Mouse (Mus musculus): ENCODE data around the gene Olfr896-ps1.

Olfr896-ps1 gene

DNA sequence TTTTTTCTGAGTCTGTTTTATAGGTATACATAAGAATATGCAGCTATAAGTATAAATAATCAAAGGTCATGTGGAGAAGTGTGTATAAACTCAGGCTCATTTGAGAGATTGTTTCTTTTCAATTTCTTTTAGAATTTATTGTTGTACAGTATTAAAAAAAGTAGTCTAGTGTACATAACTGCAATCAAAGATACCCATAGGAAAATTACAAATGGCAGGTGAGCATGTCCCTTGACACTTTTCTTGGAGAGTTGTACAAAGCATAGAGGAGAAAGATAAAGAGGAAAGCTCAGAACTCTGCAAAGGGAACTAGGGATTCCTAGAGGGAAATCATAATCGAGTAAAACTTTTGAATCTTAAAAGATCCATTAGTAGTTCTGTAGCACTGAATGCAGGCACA, at the start of gene Olfr896-ps1:
Gene Olfr896-ps1, plus strand, starts transcription at position 301 of the 400 bp plus-strand sequence.
- DNase-seq (ENCODE audit: low spot score): no peak

- no peak for DNase-seq (ENCODE audit: low spot score)
These were observed 38.4 kb upstream of the Olfr896-ps1 start, which contains the start of gene Olfr143 for GRCm38 (mm10) chr9:38252474-38252873. TSS of gene Olfr143 (plus strand) at chr9:38252774.

GRCm38 (mm10) chr9:38267551-38267950, 23.4 kb upstream of the Olfr896-ps1 start, which contains the start of gene Olfr895:
TSS of gene Olfr895 (plus strand) at chr9:38267851.
- DNase-seq (ENCODE audit: low spot score): no peak

- DNase-seq (ENCODE audit: low spot score): no peak
These were observed 37.9 kb downstream of the Olfr896-ps1 start, which contains the start of gene Olfr25 for GRCm38 (mm10) chr9:38328760-38329159. TSS of gene Olfr25 (plus strand) at chr9:38329060.
